Mouse (Mus musculus) cerebellum, postnatal 14 days (tissue): ENCODE measurements at regions not wholly inside any gene's neighbourhood (a gene's known extent, or its start where the extent isn't known, plus 50 kb on each side); places are given as distances from the start of the nearest gene placed in this dataset.

ENCODE experiments used
- DNase-seq, 2 experiments: peaks; one replicate each; pipeline ENCODE4 v3.0.0; 2021; ENCODE audit warnings: mixed read lengths in 2 of 2

DNA sequence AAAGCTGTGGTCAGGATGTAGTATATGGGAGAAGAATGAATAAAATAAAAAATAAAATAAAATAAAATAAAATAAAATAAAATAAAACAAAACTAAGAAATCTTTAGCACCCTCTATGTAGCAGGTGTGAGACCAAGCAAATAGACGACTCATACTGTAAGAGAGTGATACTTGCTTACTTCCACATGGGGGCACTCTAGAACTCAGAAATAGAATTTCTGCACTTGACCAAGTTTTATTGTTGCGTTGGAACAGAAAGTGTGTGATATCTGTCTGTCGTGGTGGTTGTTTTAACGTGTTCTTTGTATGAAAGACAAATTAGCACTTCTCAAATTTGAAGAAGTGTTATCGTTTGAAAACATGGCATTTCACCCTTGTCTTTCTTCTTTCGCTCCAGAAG, 125.4 kb downstream of the Dthd1 start:
- peak; percentile 3 to 22 for DNase-seq
